Mouse (Mus musculus) CH12.LX (cell line): ENCODE measurements around the gene Parp4.

Experiments
- BHLHE40 ChIP-seq: IDR thresholded peaks from 2 replicates; pipeline ENCODE4 v1.6.1; 2011; ENCODE audit warnings: mild to moderate bottlenecking, low read depth, low read length, improper control_type of control experiment
- CTCF ChIP-seq, 2 experiments: IDR thresholded peaks in 1 of 2; conservative IDR thresholded peaks in 1 of 2; 2 replicates each; pipeline ENCODE4 v1.5.1; 2011 to 2012; ENCODE audit warnings: low read depth in 2 of 2, low read length in 2 of 2, improper control_type of control experiment in 1 of 2, inconsistent platforms in 1 of 2, mild to moderate bottlenecking in 1 of 2, moderate library complexity in 1 of 2
- KAT2A ChIP-seq: IDR thresholded peaks from 2 replicates; pipeline ENCODE4 v1.6.1; 2012; ENCODE audit warnings: low read length, improper control_type of control experiment, inconsistent platforms; ENCODE audit not compliant: insufficient replicate concordance
- POLR2A ChIP-seq: IDR thresholded peaks from 2 replicates; pipeline ENCODE4 v1.6.1; 2011; ENCODE audit warnings: low read depth, mild to moderate bottlenecking, improper control_type of control experiment, low read length
- USF2 ChIP-seq: conservative IDR thresholded peaks from 2 replicates; pipeline ENCODE4 v1.6.1; 2011; ENCODE audit warnings: low read depth, low read length, improper control_type of control experiment

DNA sequence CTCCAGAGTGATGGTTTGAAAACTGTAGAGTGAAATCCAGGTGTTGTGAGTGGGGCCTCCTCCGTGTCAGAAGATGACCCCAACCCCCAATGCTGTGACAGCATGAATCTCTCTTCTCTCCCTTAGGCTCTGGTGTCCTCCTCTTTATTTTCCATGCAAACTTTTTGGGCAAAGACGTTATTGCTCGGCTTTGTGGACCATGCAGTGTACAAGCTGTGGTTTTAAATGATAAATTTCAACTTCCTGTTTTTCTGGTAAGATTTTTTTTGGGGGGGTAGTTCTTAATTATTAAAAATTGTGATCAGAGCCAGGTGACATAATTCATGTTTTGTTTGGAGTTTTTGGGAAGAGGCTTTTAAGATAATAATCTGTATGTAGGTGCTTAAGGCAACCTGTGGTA lies 120.1 kb downstream of the Parp4 start:
- no peak for TF ChIP-seq CTCF (conservative IDR thresholded peaks at IDR 0.05 in 1 of 2, IDR thresholded peaks at IDR 0.05 in 1 of 2; ENCODE audit: low read depth in 2 of 2, low read length in 2 of 2)
- TF ChIP-seq POLR2A = no peak
- TF ChIP-seq BHLHE40 = no peak
- no peak for TF ChIP-seq KAT2A
- TF ChIP-seq USF2 = no peak
